Mouse (Mus musculus) embryonic facial prominence, embryonic 13.5 days (tissue): ENCODE measurements around the gene Mc1r. TPM values are rescaled to one million over a fixed set of nuclear protein-coding genes. Genes with fewer than 3 reads are reported as not detected.
"Not testable (repeated sequence)": the region's sequence is repeated elsewhere in the genome, so short reads cannot be mapped to it uniquely, and the experiment has no call there.

ENCODE experiments used
- ATAC-seq: fragments of 200-750 bp; cut with Nextera tagmentation; 2 replicates; pipeline ENCODE4 v1.8.0; 2017; ENCODE audit warnings: low read depth; ENCODE audit not compliant: insufficient number of reproducible peaks, insufficient read depth, low FRiP score, low TSS enrichment
- H3K27ac ChIP-seq: fragments of 300-500 bp; sonication (generic); 2 replicates; pipeline ENCODE4 v1.5.1; 2015; ENCODE audit warnings: moderate library complexity, mild to moderate bottlenecking, inconsistent platforms
- H3K27me3 ChIP-seq: fragments of 300-500 bp; sonication (generic); 2 replicates; pipeline ENCODE4 v1.6.1; 2015; ENCODE audit warnings: mild to moderate bottlenecking, inconsistent platforms
- H3K36me3 ChIP-seq: fragments of 300-500 bp; sonication (generic); 2 replicates; pipeline ENCODE4 v1.6.1; 2015; ENCODE audit warnings: mild to moderate bottlenecking, inconsistent platforms
- H3K4me1 ChIP-seq: fragments of 300-500 bp; sonication (generic); 2 replicates; pipeline ENCODE4 v1.6.1; 2015; ENCODE audit warnings: inconsistent platforms
- H3K4me2 ChIP-seq: fragments of 300-500 bp; sonication (generic); 2 replicates; pipeline ENCODE4 v1.6.1; 2015; ENCODE audit warnings: moderate library complexity, mild to moderate bottlenecking, inconsistent platforms
- H3K4me3 ChIP-seq: fragments of 300-500 bp; sonication (generic); 2 replicates; pipeline ENCODE4 v1.5.1; 2015; ENCODE audit warnings: mild to moderate bottlenecking, inconsistent platforms
- H3K9ac ChIP-seq: fragments of 300-500 bp; sonication (generic); 2 replicates; pipeline ENCODE4 v1.6.1; 2015; ENCODE audit warnings: mild to moderate bottlenecking, inconsistent platforms
- H3K9me3 ChIP-seq: fragments of 300-500 bp; sonication (generic); 2 replicates; pipeline ENCODE4 v1.6.1; 2016; ENCODE audit warnings: inconsistent platforms
- WGBS: fragments of 180-500 bp; shearing (Covaris S2); methylation state at CpG from one replicate; pipeline ENCODE4 v1.1.7; 2015; ENCODE audit warnings: mixed read lengths; 5-methylcytosine and 5-hydroxymethylcytosine counted together
- polyA plus RNA-seq: library from polyadenylated mRNA; unstranded; fragments of >200 nt; fragmentation: Nextera tagmentation; extraction: Ambion mirVana; gene quantifications from 2 replicates; pipeline ENCODE4 v1.2.1, GENCODE M21; 2015

Mc1r gene
- polyA plus RNA-seq, 1 experiment from 2014 or later: 0.14 TPM

DNA sequence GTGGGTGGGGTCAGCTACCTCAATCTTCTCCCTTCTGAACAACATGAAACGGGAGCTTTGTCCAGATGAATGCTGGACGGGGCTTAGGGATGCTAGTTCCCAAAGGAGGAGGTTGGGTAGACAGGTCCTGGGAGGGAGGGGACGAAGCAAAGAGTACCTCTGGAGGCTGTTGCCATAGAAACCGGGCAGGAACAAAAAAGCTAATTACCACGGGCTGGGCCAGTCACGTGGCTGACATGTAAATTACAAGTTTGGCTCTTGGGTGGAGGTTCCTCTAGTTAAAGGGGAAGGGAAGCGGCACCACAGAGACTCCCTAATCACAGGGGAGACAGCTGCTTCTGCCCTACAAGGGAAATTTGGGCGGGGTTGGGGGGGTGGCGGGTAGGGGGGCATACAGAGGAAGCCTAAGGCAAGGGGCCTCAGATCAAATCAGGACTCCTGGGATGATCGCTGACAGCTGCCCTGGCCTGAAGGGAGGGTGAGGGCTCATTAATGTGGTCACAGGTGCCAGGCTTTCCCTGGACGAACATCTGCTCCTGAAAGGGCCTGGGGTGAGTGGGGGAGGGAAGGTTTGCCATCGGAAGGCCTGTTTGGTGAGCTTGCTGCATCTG, 5.8 kb downstream of the Mc1r start:
- WGBS: 2% methylated on average over 12 of the region's 12 CpGs
- peaks cover 35% of the 10 kb centered on the region for H3K4me1 ChIP-seq
- no peak for ATAC-seq

DNA sequence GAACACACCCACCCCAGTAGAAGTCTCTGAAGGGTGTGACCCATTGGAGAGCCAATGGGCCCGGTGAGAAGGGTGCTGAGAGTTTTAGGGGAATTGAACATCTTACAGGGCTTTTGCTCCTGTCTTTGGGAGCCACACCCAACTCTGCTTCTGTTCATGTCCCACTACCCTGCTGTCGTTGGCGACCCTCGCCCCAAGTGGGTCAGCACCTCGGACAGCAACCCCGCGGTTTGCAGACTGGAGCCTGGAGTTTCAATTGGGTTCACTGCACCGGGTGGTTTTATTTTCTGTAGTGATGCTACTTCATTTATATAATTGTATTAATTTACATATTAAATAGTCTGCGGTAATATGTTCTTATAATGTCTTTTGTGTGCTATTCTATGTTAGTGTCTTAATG, 7.3 kb downstream of the Mc1r start:
- Histone ChIP-seq H3K9ac (no peak overlapping the region), H3K4me2 (peak overlapping the region; percentile 1; the same call in 1 of the 2 replicates), H3K9me3 (no peaks in the 10 kb centered on the region), H3K4me1 (peaks cover 35% of the 10 kb centered on the region), H3K36me3 (peaks cover 7% of the 10 kb centered on the region; the same call in 1 of the 2 replicates), H3K27me3 (peaks cover 50% of the 10 kb centered on the region), H3K4me3 (no peak overlapping the region), H3K27ac (no peak overlapping the region)
- no peak for ATAC-seq
- WGBS: 8% methylated on average over 9 of the region's 9 CpGs

More for the DNA sequence above, 5.8 kb downstream of the Mc1r start:
- peak overlapping the region; percentile 46 for H3K4me3 ChIP-seq
- H3K36me3 ChIP-seq: no peaks in the 10 kb centered on the region
- H3K9me3 ChIP-seq: no peaks in the 10 kb centered on the region
- H3K27ac ChIP-seq: no peak overlapping the region
- no peak overlapping the region for H3K9ac ChIP-seq
- H3K27me3 ChIP-seq: peaks cover 63% of the 10 kb centered on the region
- H3K4me2 ChIP-seq: peak overlapping the region; percentile 67

DNA sequence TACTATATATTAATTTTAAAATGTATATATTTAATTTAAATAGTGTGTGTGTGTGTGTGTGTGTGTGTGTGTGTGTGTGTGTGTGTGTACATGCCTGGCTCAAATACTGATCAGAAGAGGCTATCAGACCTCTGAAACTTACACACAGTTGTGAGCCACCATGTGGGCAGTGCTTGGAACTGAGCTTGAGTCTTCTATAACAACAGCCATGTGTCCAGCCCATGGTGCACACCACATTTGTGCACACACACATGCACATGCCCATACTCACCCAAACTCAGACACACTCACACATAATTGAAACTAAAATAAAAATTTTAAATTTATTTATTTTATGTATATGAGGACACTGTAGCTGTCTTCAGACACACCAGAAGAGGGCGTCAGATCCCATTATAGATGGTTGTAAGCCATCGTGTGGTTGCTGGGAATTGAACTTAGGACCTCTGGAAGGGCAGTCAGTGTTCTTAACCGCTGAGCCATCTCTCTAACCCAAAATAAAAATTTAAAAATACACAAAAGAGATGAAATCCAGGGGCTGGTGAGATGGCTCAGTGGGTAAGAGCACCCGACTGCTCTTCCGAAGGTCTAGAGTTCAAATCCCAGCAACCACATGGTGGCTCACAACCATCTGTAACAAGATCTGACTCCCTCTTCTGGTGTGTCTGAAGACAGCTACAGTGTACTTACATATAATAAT, 8.2 kb downstream of the Mc1r start:
- H3K4me3 ChIP-seq, H3K4me2 ChIP-seq, H3K9ac ChIP-seq, H3K27ac ChIP-seq, ATAC-seq, H3K9me3 ChIP-seq, H3K36me3 ChIP-seq: not testable (repeated sequence)
- H3K27me3 ChIP-seq: peaks cover 41% of the 10 kb centered on the region
- peaks cover 30% of the 10 kb centered on the region for H3K4me1 ChIP-seq
- WGBS: 77% methylated on average over 5 of the region's 5 CpGs

DNA sequence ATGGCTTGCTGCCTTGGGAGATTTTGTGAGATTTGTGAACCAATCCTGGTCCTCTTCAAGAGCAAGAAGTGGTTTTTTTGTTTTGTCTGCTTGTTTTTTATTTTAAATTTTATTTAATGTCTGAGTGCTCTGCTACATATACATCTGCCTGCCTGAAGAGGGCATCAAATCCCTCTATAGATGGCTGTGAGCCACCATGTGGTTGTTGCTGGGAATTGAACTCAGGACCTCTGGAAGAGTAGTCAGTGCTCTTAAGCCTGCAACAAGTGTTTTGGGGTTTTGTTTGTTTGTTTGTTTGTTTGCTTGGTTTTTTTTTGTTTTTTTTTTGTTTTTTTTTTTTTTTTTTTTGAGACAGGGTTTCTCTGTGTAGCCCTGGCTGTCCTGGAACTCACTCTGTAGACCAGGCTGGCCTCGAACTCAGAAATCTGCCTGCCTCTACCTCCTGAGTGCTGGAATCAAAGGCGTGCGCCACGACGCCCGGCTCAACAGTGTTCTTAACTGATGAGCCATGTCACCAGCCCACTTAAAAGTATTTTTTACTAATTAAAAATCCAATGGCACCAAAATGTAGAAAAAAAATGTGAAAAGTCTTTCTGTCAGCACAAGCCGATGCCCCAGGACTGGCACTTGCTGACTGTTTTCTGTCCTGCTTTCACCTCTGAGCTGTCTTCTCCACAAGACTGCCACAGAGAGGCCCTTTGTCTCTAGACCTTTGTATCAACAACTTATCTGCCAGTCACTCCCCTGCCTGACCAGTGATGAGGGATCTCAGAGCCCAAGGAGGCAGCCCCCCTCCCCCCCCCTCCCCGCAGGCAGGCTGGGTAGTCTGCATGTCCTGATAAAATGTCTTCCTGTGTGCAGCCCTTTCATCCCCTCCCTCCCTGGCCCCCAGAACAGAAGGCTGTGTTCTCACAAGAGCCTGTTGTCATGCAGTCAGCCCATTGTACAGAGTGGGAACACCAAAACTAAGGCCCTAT, 9.3 kb downstream of the Mc1r start:
- Histone ChIP-seq H3K4me2 (no peak overlapping the region), H3K4me1 (peaks cover 21% of the 10 kb centered on the region), H3K4me3 (no peak overlapping the region), H3K27me3 (peaks cover 30% of the 10 kb centered on the region), H3K27ac (no peak overlapping the region), H3K9me3 (no peaks in the 10 kb centered on the region), H3K36me3 (peaks cover 12% of the 10 kb centered on the region), H3K9ac (no peak overlapping the region)
- ATAC-seq: no peak
- WGBS: 72% methylated on average over 8 of the region's 8 CpGs

DNA sequence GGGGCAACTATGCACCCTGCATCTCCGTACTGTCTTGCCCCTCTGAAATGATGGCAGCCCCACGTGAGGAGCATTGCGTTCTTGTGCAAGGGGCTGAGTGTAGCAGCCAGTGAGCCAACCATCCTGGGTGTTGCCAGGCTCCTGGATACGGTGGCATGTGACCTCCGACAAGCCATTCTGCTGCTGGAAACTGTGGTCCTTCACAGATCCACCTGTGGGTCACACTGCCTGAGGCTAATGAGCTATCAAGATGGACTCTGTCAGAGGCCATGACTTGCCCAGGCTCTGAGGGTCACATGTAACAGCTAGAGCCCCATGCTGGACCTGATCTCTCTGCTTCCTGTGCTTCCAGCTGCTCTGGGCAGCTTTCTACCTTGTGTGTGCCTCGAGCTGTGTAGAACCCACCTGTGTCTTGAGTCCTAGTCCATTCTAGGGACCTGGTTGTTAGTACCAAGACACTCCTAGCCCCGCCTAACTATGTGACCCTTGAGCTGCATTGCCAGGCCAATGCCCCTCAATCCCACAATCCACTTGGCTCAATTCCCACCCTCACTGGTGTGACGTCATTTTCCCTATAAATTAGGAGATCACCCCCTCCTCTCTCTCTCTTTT, 10.1 kb downstream of the Mc1r start:
- peaks cover 14% of the 10 kb centered on the region for H3K4me1 ChIP-seq
- H3K27ac ChIP-seq: no peak overlapping the region
- H3K9ac ChIP-seq: no peak overlapping the region
- no peak overlapping the region for H3K4me2 ChIP-seq
- no peak for ATAC-seq
- H3K27me3 ChIP-seq: peaks cover 22% of the 10 kb centered on the region
- H3K9me3 ChIP-seq: no peaks in the 10 kb centered on the region
- peaks cover 13% of the 10 kb centered on the region for H3K36me3 ChIP-seq
- 77% methylated on average over 8 of the region's 8 CpGs for WGBS
- no peak overlapping the region for H3K4me3 ChIP-seq

DNA sequence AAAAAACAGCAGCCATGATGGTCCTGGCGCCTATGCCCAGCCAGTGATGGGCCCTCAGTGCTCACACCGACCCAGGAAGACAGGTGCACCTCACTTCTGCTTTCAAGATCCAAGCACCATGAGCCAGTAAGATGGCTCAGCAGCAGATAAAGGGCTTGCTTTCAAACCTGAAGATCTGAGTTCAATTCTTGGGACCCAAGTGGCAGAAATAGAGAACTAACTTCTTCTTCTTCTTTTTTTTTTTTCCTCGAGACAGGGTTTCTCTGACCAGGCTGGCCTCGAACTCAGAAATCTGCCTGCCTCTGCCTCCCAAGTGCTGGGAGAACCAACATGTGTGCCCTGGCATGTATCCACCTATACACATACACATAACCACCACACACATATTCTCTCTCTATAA, 12.8 kb downstream of the Mc1r start:
- Histone ChIP-seq H3K4me1 (peaks cover 6% of the 10 kb centered on the region), H3K9ac (no peak overlapping the region), H3K27me3 (no peaks in the 10 kb centered on the region), H3K27ac (no peak overlapping the region), H3K4me3 (no peak overlapping the region), H3K36me3 (peaks cover 13% of the 10 kb centered on the region), H3K4me2 (no peak overlapping the region), H3K9me3 (no peaks in the 10 kb centered on the region)
- ATAC-seq: no peak
- WGBS: 88% methylated on average over 4 of the region's 4 CpGs

DNA sequence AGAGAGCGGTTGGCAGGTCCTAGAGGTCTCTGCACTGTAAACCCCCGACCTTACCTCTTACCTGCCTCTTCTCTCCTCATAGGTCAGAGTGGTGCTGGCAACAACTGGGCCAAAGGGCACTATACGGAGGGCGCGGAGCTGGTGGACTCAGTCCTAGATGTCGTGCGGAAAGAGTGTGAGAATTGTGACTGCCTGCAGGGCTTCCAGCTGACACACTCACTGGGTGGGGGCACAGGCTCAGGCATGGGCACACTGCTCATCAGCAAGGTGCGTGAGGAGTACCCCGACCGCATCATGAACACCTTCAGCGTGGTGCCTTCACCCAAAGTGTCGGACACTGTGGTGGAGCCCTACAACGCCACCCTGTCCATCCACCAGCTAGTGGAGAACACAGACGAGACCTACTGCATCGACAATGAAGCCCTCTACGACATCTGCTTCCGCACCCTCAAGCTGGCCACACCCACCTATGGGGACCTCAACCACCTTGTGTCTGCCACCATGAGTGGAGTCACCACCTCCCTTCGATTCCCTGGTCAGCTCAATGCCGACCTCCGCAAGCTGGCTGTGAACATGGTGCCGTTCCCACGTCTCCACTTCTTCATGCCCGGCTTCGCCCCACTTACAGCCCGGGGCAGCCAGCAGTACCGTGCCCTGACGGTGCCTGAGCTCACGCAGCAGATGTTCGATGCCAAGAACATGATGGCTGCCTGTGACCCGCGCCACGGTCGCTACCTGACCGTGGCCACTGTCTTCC, 13.8 kb downstream of the Mc1r start:
- no peak overlapping the region for H3K4me3 ChIP-seq
- WGBS: 89% methylated on average over 34 of the region's 34 CpGs

DNA sequence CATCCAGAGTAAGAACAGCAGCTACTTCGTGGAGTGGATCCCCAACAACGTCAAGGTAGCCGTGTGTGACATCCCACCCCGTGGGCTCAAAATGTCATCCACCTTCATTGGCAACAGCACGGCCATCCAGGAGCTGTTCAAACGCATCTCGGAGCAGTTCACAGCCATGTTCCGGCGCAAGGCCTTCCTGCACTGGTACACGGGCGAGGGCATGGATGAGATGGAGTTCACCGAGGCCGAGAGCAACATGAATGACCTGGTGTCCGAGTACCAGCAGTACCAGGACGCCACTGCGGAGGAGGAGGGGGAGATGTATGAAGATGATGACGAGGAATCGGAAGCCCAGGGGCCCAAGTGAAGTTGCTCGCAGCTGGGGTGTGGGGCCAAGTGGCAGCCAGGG, 14.4 kb downstream of the Mc1r start:
- Histone ChIP-seq H3K27ac (no peak overlapping the region), H3K9ac (no peak overlapping the region), H3K9me3 (no peaks in the 10 kb centered on the region), H3K36me3 (peaks cover 13% of the 10 kb centered on the region), H3K27me3 (no peaks in the 10 kb centered on the region), H3K4me2 (no peak overlapping the region), H3K4me3 (no peak overlapping the region), H3K4me1 (peaks cover 6% of the 10 kb centered on the region)
- 88% methylated on average over 19 of the region's 19 CpGs for WGBS
- no peak for ATAC-seq

More for the DNA sequence above, 13.8 kb downstream of the Mc1r start:
- ATAC-seq: no peak
- Histone ChIP-seq H3K9me3 (no peaks in the 10 kb centered on the region), H3K9ac (no peak overlapping the region), H3K27me3 (no peaks in the 10 kb centered on the region), H3K4me2 (no peak overlapping the region), H3K4me1 (peaks cover 6% of the 10 kb centered on the region), H3K36me3 (peaks cover 13% of the 10 kb centered on the region), H3K27ac (no peak overlapping the region)

DNA sequence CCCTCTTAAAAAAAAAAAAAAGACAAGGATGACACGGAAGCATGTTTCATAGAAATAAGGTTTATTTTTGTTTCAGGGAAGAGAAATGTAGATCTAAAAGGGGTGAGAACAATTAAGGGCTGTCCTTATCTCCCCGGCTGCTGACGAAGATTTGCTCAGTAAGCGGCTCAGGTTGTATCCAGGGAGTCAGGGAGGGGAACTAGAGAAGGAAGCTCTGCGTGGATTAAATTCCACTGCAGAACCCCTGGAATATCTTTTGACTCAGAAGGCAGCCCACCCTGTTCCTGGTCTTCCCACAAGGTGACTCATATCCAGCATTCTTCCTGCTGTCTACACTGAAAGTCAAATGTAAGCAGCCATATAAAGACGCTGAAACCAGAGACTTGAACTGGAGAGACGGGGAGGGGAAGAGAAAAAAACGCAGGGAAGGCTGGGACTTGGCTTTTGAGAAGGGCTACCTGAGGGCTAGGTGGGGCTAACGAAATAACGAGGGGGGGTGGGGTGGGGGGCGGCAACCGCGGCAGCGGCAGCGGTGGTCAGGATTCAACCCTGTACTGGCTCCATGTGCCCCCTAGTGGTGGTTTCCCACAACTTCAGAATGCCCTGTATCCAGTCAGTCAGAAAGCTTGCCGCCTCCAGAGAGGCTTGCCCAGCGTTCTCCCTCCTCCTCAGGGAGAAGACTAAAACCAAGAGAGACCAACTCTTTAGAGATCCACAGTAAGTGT, 15.3 kb downstream of the Mc1r start:
- Histone ChIP-seq H3K4me2 (peak overlapping the region; percentile 49), H3K9me3 (peaks cover 6% of the 10 kb centered on the region)
- 16% methylated on average over 17 of the region's 17 CpGs for WGBS

DNA sequence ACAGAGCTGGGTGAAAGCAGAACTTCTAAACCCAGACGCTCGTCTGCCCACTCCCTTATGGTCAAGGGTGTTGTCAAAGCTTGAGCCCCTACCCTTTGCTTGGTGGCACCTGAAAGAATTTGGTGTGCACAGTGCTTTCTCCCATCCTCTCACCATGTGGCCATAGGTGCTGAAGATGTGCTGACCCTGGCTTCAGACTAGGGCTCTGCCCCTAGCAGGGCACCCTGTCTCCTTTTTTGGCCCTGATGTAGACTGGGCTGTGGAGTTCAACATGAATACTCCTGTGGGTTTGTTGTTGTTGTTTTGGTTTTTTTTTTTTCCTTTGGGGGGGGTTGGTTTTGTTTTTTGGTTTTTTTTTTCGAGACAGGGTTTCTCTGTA, 15.9 kb downstream of the Mc1r start:
- H3K9me3 ChIP-seq: peaks cover 12% of the 10 kb centered on the region
- H3K27me3 ChIP-seq: no peaks in the 10 kb centered on the region
- 19% methylated on average over 3 of the region's 3 CpGs for whole genome bisulfite sequencing
- ATAC-seq: no peak
- H3K27ac ChIP-seq: no peak overlapping the region
- H3K4me1 ChIP-seq: peaks cover 6% of the 10 kb centered on the region
- no peak overlapping the region for H3K4me3 ChIP-seq
- H3K9ac ChIP-seq: no peak overlapping the region
- peaks cover 13% of the 10 kb centered on the region for H3K36me3 ChIP-seq
- H3K4me2 ChIP-seq: peak overlapping the region; percentile 49

More for the DNA sequence above, 15.3 kb downstream of the Mc1r start:
- ATAC-seq: no peak
- Histone ChIP-seq H3K27me3 (no peaks in the 10 kb centered on the region), H3K4me1 (peaks cover 6% of the 10 kb centered on the region), H3K9ac (0 out of 2 replicates have a peak overlapping the region, but pooled peaks have one; percentile 46), H3K36me3 (peaks cover 13% of the 10 kb centered on the region), H3K27ac (no peak overlapping the region), H3K4me3 (peak overlapping the region; percentile 23; the same call in 1 of the 2 replicates)
